Mouse (Mus musculus): ENCODE data around the gene Fam219a.

DNA sequence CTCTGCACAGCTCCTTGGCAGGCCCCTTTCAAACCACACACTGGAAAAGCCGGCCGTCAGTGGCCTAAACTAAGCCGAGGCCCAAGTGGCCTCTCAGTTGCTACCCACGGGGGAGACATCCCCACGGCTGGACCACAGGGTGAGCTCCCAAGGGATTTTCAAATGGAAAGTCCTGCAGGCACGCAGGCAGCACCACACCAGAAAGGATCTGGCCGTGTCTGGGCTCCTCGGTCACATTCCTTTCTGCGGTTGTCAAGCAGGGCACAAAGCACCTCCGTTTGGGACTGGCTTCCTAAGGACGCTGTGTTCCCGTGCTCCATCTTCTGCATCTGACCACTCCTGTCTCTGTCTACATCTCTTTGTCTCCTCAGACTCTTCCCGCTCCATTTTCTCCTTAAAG lies 42.3 kb downstream of the Fam219a start:
- no peak for TF ChIP-seq CTCF (IDR thresholded peaks at IDR 0.05)
- no peak for TF ChIP-seq EP300 (IDR thresholded peaks at IDR 0.05; ENCODE audit: insufficient read depth, low read depth, low read length)
- TF ChIP-seq POLR2A (IDR thresholded peaks at IDR 0.05; ENCODE audit: insufficient read depth, low read depth, low read length) = no peak
